Mouse (Mus musculus) E14TG2a.4 (cell line): ENCODE results near the gene Pacsin1.

ENCODE experiments used
- CTCF ChIP-seq: conservative IDR thresholded peaks from 2 replicates; pipeline ENCODE4 v1.5.1; 2014; ENCODE audit warnings: low read length
- NANOG ChIP-seq: IDR thresholded peaks from 2 replicates; pipeline ENCODE4 v1.6.1; 2014; ENCODE audit warnings: borderline replicate concordance, low read length, mixed read lengths
- POU5F1 ChIP-seq: IDR thresholded peaks from 2 replicates; pipeline ENCODE4 v1.6.1; 2014; ENCODE audit warnings: low read length, borderline replicate concordance

- TF ChIP-seq CTCF (peak; percentile 87), NANOG (no peak), POU5F1 (no peak)
These were observed 10.7 kb upstream of the Pacsin1 start for GRCm38 (mm10) chr17:27644572-27644971.
